Mouse (Mus musculus): Measurements from ENCODE around the gene Ggt7. TPM values are rescaled to one million over a fixed set of nuclear protein-coding genes. Genes with fewer than 3 reads are reported as not detected.
"Not testable (repeated sequence)": the region's sequence is repeated elsewhere in the genome, so short reads cannot be mapped to it uniquely, and the experiment has no call there.

Gene Ggt7
- total RNA-seq (2014; fragmentation: Nextera tagmentation) (not detected in 2 replicates), total RNA-seq (2017) (not detected in 2 replicates)

GRCm38 (mm10) chr2:155517455-155518423, at the start of gene Ggt7, which contains the start of gene Acss2:
Ggt7 (minus strand) TSS chr2:155518237.
Acss2 (plus strand) TSS chr2:155517948.
- ATAC-seq (replicated peaks; ENCODE audit: low FRiP score, low TSS enrichment, poor library complexity, severe bottlenecking), result peak; percentile 95

DNA sequence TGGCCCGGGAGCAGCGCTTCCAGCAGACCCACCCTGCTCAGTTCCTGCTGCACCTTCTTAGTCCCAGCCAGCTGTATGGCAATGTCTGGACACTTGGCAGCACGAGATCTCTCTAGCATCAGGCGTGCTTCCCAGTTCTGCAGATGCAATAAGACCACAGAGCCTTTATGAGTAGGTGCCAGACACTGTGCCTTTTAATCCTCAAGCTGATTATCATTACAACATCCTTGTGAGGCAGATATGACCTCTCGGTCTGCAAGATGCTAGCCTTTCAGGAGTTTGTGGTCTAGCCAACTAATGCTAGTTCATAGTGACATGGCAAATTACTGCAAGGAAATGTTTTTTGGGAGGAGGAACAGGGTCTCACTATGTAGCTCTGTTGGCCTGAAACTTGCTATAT, 49.7 kb upstream of the Ggt7 start:
- peak; percentile 61 for ATAC-seq (replicated peaks; ENCODE audit: low FRiP score, low TSS enrichment, poor library complexity, severe bottlenecking)

DNA sequence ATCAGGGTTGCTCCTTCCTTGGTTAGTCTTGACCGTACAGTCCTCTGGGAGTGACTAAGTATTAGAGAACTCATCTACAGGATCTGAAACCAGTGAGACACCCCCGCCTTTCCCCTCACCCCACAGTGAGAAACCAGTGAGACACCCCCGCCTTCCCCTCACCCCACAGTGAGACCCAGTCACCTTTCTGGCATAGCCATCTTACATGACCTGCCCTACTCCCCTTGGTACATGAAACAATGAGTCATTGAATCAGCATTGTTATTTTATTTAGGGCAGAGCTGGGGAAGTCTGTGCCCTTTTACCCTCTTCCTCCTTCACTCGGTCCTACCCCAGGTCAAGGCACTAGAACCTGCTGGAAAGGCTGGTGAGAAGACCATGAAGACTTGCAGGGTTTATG, 44.9 kb upstream of the Ggt7 start:
- ATAC-seq (replicated peaks; ENCODE audit: low FRiP score, low TSS enrichment, poor library complexity, severe bottlenecking), result no peak

DNA sequence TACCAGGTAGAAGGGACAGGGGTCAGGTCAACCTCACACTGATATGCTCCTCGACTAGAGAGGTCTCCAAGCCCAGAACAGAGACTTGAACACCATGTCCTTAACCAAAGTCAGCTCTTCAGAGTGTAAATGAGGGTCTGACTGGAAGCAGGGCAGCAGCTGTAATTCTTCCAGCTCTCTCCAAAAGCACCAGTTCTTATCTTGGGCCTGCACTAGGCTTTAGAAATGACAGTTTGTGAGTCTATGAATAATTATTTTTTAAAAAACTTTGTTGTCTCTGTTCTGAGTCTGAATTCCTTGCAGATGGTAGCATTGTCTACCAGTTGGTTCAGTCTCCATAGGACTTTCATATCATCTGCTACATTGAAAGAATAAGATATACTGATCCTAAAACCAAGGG, 44.2 kb upstream of the Ggt7 start:
- peak; percentile 68 for ATAC-seq (replicated peaks; ENCODE audit: low FRiP score, low TSS enrichment, poor library complexity, severe bottlenecking)

DNA sequence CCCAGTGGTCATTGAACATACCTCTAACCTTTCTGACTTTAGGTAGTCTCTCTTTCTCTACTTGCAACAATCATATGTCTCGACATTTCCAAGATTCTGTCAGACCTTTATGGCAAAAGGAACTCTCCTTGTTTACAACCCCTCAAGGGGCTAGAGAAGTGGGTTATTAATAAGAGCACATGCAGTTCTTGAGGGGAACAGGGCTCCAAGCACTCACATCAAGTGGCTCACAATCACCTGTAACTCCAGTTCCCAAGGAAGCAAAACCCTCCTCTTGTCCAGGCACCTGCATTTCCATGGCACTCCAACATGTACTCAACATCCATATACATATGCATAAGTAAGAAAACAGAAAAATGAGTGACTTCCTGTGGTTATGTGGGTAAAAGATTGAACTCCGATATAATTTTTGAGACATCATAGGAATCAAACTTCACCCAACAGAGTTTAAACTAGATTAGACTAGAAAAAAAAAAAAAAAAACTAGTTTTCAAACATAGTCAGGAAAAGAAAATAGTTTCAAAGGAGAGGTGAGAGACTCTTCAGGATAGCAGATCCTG, 36.5 kb upstream of the Ggt7 start:
- no peak for ATAC-seq (replicated peaks; ENCODE audit: low FRiP score, low TSS enrichment, poor library complexity, severe bottlenecking)

DNA sequence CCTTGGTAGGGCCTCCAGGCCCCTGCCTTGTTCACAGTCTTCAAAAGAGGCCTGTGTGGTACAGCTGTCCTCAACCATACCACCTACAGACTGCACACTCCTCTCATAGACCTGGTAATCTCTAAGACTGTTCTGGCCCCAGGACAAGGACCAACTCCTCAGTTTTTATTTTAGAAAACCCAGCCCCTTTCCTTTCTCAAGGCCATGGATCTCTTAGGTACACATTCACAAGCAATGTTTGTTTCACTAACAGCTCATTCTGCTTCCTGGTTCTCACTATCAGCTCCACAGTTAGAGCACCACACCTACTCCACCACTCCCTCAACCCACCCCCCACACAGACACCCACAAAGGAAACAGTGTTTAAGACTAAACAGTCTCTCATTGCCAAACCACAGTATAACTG, 34.9 kb upstream of the Ggt7 start:
- ATAC-seq (replicated peaks; ENCODE audit: low FRiP score, low TSS enrichment, poor library complexity, severe bottlenecking), result peak; percentile 95

GRCm38 (mm10) chr2:155552336-155552735, 34.3 kb upstream of the Ggt7 start:
- ATAC-seq (replicated peaks; ENCODE audit: low FRiP score, low TSS enrichment, poor library complexity, severe bottlenecking), result no peak

- ATAC-seq (replicated peaks; ENCODE audit: low FRiP score, low TSS enrichment, poor library complexity, severe bottlenecking), result no peak
Observed at GRCm38 (mm10) chr2:155546955-155547354, 28.9 kb upstream of the Ggt7 start.

DNA sequence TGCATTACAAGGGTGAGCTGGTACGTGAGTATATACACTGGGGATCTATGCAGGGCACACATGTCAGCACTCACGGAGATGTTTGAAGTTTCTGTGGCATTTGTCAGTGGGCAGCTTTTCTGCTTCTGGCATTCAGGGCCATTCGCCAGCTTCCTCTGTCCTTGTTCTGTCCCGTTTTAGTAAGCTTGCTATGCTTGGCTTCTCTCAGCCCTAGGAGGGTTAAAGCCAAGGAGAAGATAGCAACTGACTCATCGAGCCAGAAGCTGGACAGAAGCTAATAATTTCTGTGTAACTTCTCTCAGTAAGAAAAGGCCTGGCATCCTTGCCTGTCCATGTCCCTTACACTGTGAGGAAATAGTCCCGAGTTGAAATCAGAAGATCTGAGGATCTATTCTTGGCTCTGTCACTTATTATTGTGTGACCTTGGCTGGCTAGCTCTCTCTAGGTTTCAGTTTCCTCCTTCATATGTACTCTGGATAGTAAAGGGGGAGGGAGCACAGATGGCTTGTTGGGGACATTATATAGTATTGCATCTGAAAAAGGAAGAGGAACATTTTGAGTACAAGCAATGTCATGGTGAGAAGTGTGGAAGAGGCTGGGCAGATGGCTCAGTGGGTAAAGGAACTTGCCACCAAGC, 22.9 kb upstream of the Ggt7 start:
- no peak for ATAC-seq (replicated peaks; ENCODE audit: low FRiP score, low TSS enrichment, poor library complexity, severe bottlenecking)

DNA sequence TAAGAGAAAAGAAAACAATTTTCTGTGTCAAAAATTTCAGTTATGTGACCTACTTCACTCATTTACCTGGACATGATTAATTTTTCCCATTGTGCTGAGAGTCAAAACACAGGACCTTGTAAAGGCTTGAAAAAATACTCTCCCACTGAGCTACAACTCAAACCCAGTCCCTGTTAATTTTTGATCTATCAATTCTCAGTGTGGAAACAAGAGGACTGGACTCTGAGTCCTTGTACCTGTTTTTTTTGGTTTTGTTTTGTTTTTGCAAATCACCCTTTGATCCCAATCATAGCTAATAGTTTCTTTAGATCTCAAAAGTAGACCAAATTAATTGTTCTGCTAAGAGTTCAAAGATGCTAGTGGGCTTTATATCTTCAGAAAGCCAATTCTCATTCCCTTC, 21.7 kb upstream of the Ggt7 start:
- ATAC-seq (replicated peaks; ENCODE audit: low FRiP score, low TSS enrichment, poor library complexity, severe bottlenecking), result no peak

- ATAC-seq (replicated peaks; ENCODE audit: low FRiP score, low TSS enrichment, poor library complexity, severe bottlenecking), result not testable (repeated sequence)
Observed at GRCm38 (mm10) chr2:155538463-155539057, 20.5 kb upstream of the Ggt7 start.

DNA sequence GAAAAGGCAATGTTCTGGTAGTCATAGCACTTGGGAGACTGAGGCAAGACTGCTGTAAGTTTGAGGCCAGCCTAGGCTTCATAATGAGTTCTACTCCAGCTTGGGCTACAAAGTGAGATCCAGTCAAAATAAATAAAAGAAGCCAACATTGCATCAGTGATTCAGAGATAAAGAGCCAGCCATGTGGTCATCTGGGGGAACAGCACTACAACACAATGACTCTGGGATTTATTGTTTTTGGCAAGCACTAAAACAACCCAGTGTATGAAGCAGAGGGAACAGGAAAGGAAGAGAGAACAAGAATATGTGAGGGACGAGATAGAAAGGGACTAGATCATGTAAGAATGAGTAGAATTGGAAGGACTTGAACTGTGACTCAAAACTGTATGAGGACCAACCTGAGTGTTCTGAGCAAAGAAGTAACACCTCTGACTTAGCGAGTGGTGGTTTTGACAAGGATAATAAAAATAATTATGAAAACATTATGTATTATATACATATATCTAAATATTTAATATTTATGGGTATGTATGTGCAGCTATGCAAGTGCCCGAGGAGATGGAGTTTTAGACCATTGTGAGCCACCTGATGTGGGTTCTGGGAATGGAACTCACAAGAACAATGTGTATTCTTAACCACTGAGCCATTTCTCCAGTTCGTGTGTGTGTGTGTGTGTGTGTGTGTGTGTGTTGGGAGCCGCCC, 19.9 kb upstream of the Ggt7 start:
- ATAC-seq (replicated peaks; ENCODE audit: low FRiP score, low TSS enrichment, poor library complexity, severe bottlenecking), result peak; percentile 50; the same call in 1 of the 2 replicates

DNA sequence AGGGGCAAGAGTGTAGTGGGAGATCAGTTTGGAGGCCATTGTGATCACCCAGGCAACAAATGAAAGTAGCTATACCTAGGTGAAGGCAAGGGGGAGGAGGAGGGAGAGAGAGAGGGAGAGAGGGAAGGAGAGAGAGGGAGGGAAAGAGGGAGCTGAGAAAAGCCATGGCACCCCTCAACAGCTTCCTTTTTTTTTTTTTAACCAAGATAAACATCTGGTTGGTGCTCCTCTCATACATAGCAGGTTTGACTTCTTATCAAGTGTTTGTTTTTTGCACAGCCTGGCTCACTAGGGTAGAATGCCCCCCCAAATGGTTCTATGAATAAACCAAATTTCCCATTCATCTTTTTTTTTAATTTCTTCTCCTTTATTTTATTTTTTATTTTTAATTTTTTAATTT, 18.3 kb upstream of the Ggt7 start:
- no peak for ATAC-seq (replicated peaks; ENCODE audit: low FRiP score, low TSS enrichment, poor library complexity, severe bottlenecking)

- peak; percentile 61 for ATAC-seq (replicated peaks; ENCODE audit: low FRiP score, low TSS enrichment, poor library complexity, severe bottlenecking)
Observed at GRCm38 (mm10) chr2:155527367-155527766, 9.3 kb upstream of the Ggt7 start.

GRCm38 (mm10) chr2:155524378-155524777, 6.3 kb upstream of the Ggt7 start:
- ATAC-seq (replicated peaks; ENCODE audit: low FRiP score, low TSS enrichment, poor library complexity, severe bottlenecking), result peak; percentile 25; the same call in 1 of the 2 replicates

DNA sequence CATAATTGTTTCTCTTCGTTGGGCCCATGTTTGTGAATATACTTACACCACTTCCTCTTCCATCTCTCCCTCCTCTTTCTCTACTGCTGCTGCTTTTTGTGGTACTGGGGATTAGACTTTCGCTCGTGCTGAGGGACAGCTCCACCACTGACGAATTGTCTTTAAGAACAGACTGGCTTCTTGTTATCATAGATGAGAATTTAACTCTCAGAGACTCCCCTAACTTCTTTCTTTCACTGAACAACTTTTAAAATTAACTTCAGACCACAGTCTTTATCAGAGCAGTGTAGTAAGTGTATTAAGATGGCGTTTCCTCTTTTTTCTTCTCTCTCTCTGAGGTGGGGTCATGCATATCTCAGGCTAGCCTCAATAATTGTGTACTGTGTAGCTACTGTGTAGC, 5.7 kb upstream of the Ggt7 start:
- no peak for ATAC-seq (replicated peaks; ENCODE audit: low FRiP score, low TSS enrichment, poor library complexity, severe bottlenecking)

DNA sequence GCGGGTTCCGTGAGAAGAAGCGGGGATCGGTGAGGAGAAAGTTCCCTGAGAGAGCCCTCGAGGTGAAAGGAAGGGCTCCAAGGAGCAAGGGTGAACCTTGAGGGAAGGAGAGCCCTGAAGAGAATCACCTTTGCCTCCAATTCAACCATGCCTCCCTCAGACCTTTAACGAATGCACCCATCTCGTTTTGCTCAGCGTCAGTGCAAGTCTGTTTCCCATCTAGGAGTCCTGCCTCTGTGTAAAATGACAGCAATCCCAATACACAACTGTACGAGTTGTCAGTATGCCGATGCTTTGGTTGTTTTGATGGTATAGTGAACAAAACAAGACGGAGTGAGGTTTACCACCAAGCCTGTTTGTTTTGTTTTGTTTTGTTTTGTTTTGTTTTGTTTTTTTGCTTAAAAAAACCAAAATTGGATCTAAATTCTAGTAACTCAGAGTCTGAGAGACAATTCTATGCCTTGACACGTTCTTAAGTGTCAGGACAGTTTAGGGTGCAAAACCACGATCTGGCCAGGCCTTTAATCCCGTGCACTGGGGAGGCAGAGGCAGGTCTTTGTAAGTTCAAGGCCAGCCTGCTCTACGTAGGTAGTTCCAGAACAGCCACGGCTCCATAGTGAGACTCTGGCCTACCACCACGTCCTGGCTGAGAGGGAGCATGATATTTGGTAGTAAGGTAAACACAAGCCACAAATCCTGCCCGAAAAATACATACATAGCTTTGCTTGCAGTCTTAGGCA, 664 bp upstream of the Ggt7 start:
- no peak for ATAC-seq (replicated peaks; ENCODE audit: low FRiP score, low TSS enrichment, poor library complexity, severe bottlenecking)

DNA sequence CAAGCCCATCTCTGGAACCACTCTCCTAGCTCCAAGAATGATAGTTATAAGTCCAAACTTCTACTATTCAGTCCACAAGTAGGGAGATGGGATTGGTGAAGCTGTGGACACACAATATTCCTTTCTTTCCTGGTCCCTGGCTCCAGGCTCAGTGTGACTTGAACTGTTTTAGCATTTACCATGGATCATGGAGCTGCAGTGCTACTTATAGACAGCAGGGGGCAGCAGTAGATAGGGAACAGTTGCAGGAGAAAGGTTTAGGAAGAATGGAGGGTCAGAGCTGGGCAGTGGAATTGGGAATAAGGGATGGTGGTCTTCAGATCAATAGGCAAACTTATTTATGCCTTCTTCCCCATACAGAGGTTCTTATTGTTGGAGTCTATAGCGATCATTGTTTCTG, 2.1 kb downstream of the Ggt7 start:
- no peak for ATAC-seq (replicated peaks; ENCODE audit: low FRiP score, low TSS enrichment, poor library complexity, severe bottlenecking)

GRCm38 (mm10) chr2:155514666-155515065, 3.4 kb downstream of the Ggt7 start:
- peak; percentile 18; the same call in 1 of the 2 replicates for ATAC-seq (replicated peaks; ENCODE audit: low FRiP score, low TSS enrichment, poor library complexity, severe bottlenecking)

All from megakaryocyte-erythroid progenitor cell, adult 5-6 weeks (primary cell).